ENCODE assay signal across 27 mouse cellular contexts in the genomic region with DNA sequence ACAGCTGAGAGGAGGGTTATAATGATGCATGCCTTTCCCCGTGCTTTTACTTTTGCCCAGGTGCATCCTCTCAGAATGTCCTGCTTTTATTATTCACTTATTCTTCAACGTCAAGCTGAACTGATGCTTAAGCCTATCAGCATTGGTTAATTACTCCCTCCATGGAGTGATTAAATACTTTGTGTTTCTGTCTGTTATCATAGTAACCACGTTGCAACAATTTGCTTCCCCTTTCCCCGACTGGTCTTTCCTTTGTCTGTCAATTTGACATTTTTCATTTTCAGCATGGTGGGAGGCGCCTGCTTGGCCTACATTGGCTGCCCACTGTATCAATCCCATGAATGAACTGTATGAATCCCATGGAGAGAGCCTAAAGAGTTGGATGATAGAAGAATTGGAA.
DNase-seq lines count a peak whose midpoint lies in the region; ATAC-seq and TF ChIP-seq lines count a peak whose summit lies in the region.
"Had no signal": no experiment of that assay in that cellular context is flagged by ENCODE, and none has a peak within 500 bp of the region (broad histone marks: within the 10 kb centered on the region; RNA-seq: fewer than 3 reads in every experiment).

No protein-coding gene starts in this region.

- intact Hi-C loops in left cerebral cortex, postnatal 10 days (cut with DNase I) = no loop called here

- no peak for TF ChIP-seq POLR2A in kidney, adult 2 months (IDR thresholded peaks at IDR 0.05; ENCODE audit: low read depth, low read length)
- TF ChIP-seq POLR2A in thymus, adult 2 months (IDR thresholded peaks at IDR 0.05; ENCODE audit: control insufficient read depth, extremely low read depth, insufficient read depth, low read length, poor library complexity) = no peak

- TF ChIP-seq CTCF in kidney, adult 2 months (conservative IDR thresholded peaks at IDR 0.05; ENCODE audit: insufficient read depth, insufficient read length, low read depth, low read length) = no peak
- no peak for TF ChIP-seq CTCF in thymus, adult 2 months (IDR thresholded peaks at IDR 0.05; ENCODE audit: borderline replicate concordance, control insufficient read depth, extremely low read depth, insufficient read depth, low read length, poor library complexity)

- no peaks in the 10 kb centered on the region for H3K27me3 ChIP-seq in kidney, adult 2 months (replicated peaks; ENCODE audit: control insufficient read depth, insufficient read depth, low read length)
- no peaks in the 10 kb centered on the region for H3K27me3 ChIP-seq in thymus, adult 2 months (ENCODE audit: control insufficient read depth, insufficient read depth, low read length)
- H3K27me3 ChIP-seq: CH12.LX; embryonic facial prominence, embryonic 13.5 days; embryonic facial prominence, embryonic 15.5 days; forebrain, embryonic 12.5 days had no signal

- peaks cover 8% of the 10 kb centered on the region; the same call in 1 of the 2 replicates for H3K4me1 ChIP-seq in kidney, adult 2 months (ENCODE audit: control insufficient read depth, insufficient read depth, low read length)
- H3K4me1 ChIP-seq in thymus, adult 2 months (replicated peaks; ENCODE audit: control insufficient read depth, insufficient read depth, low read length) = peaks cover 13% of the 10 kb centered on the region
- H3K4me1 ChIP-seq: embryonic facial prominence, embryonic 13.5 days; embryonic facial prominence, embryonic 15.5 days; forebrain, embryonic 10.5 days; forebrain, embryonic 12.5 days had no signal

- H3K36me3 ChIP-seq in kidney, adult 2 months (ENCODE audit: control insufficient read depth, insufficient read depth, low read length) = no peaks in the 10 kb centered on the region
- H3K36me3 ChIP-seq in thymus, adult 2 months (ENCODE audit: control insufficient read depth, insufficient read depth, low read length) = no peaks in the 10 kb centered on the region
- H3K36me3 ChIP-seq: embryonic facial prominence, embryonic 13.5 days; embryonic facial prominence, embryonic 15.5 days; forebrain, embryonic 10.5 days; forebrain, embryonic 12.5 days; G1E had no signal

- peak overlapping the region; percentile 43; the same call in 1 of the 2 replicates for H3K27ac ChIP-seq in kidney, adult 2 months (ENCODE audit: insufficient read depth, low read depth, low read length)
- peak overlapping the region; percentile 54 for H3K27ac ChIP-seq in thymus, adult 2 months (ENCODE audit: control insufficient read depth, insufficient read depth, low read length)
- H3K27ac ChIP-seq: embryonic facial prominence, embryonic 13.5 days; embryonic facial prominence, embryonic 15.5 days; forebrain, embryonic 10.5 days; forebrain, embryonic 12.5 days had no signal

- no peak for DNase-seq in kidney, adult 2 months
- DNase-seq in kidney, adult 8-10 months = no peak
- no peak for DNase-seq in thymus, adult 2 months
- no peak for DNase-seq in thymus, postnatal 25 days
- no peak for DNase-seq in left cerebral cortex, postnatal 10 days (ENCODE audit: extremely low spot score in 1 of 2, low spot score in 2 of 2)
- DNase-seq in heart, adult 18-20 months = no peak
- DNase-seq: adrenal gland, postnatal 10 days; adrenal gland, postnatal 25 days; B cell, adult 2 months; cerebellum, adult 11 months; cerebellum, adult 2 months; cerebellum, adult 9-10 months; cerebellum, postnatal 10 days; cerebellum, postnatal 36 days; embryo, embryonic 11 days had no signal

- 62% methylated on average over 5 of the region's 5 CpGs for WGBS in kidney, adult 2 months
- WGBS in thymus, adult 2 months = 37% methylated on average over 5 of the region's 5 CpGs

- H3K4me3 ChIP-seq in kidney, adult 2 months (ENCODE audit: insufficient read depth, low read depth, low read length) = no peak overlapping the region
- no peak overlapping the region for H3K4me3 ChIP-seq in thymus, adult 2 months (ENCODE audit: control insufficient read depth, insufficient read depth, low read length)
- H3K4me3 ChIP-seq: embryonic facial prominence, embryonic 13.5 days; embryonic facial prominence, embryonic 15.5 days; erythroblast, embryonic 14.5 days; forebrain, embryonic 10.5 days; forebrain, embryonic 12.5 days had no signal

- ATAC-seq in granulocyte monocyte progenitor cell, adult 5-6 weeks (replicated peaks; ENCODE audit: poor library complexity, severe bottlenecking) = peak; percentile 59
- peak; percentile 50 for ATAC-seq in megakaryocyte progenitor cell, adult 5-6 weeks (replicated peaks; ENCODE audit: poor library complexity)
- ATAC-seq: CD4-positive, CD25-positive, alpha-beta regulatory T cell, adult 4 months; forebrain, embryonic 14.5 days; forebrain, embryonic 16.5 days had no signal
